Comparison of ENCODE assay signal across 11 mouse cellular contexts in the genomic region with DNA sequence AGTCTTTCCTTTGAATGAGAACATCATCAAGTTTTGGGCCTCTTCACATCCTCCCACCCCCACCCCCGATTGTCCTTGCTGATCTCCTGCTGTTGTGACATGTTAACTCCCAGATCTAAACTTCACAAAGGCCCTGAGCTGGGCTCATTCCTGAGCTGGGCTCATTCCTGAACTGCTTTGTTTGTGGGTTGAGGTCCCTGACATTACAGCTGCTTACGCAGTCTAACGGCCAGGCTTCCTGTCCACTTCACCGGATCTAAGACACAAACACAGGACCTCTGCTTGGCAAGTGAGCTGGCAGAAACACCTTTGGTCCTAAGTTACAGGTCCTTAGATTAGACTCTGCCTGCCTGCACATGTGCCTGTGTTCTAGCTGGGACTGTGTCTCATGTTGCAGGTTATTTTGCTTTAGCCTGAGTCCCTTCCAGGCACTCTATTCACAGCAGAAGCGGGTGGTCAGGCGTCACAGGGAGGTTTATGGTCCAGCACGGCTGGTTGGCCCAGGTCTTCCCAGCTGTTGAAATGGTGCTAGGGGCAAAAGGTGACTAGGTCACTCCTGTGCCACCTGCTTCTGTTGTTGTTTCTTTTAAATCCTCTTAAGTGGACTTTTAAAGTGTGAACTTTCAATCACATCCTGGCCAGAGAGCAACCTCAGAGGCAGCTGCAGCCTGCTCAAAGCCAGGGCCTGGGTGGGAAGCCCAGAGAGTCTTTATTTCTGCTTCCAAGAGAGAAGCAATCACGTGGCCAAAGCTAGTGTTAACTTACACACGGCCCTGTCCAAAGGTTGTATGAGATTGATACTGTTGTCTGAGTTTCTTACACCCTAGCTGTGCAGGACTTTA.
A peak's percentile ranks its signal among the peaks of the same experiment; 100 is the strongest.
DNase-seq lines count a peak whose midpoint lies in the region; ATAC-seq and TF ChIP-seq lines count a peak whose summit lies in the region.
"Had no signal": no experiment of that assay in that cellular context is flagged by ENCODE, and none has a peak within 500 bp of the region (broad histone marks: within the 10 kb centered on the region; RNA-seq: fewer than 3 reads in every experiment).

No protein-coding gene starts in this region.

- no peaks in the 10 kb centered on the region for H3K36me3 ChIP-seq in hindbrain, embryonic 10.5 days
- no peaks in the 10 kb centered on the region for H3K36me3 ChIP-seq in hindbrain, embryonic 16.5 days (ENCODE audit: control insufficient read depth, insufficient read depth, low read length)
- no peaks in the 10 kb centered on the region for H3K36me3 ChIP-seq in limb, embryonic 14.5 days (ENCODE audit: control insufficient read depth, insufficient read depth, low read length)
- H3K36me3 ChIP-seq in forebrain, embryonic 16.5 days (ENCODE audit: control insufficient read depth, insufficient read depth): no peaks in the 10 kb centered on the region
- H3K36me3 ChIP-seq: forebrain, embryonic 12.5 days had no signal

- H3K27me3 ChIP-seq in hindbrain, embryonic 10.5 days (ENCODE audit: insufficient read depth, poor library complexity, severe bottlenecking): peaks cover 9% of the 10 kb centered on the region; the same call in 1 of the 2 replicates
- no peaks in the 10 kb centered on the region for H3K27me3 ChIP-seq in hindbrain, embryonic 16.5 days (replicated peaks; ENCODE audit: control insufficient read depth, insufficient read depth, low read length)
- H3K27me3 ChIP-seq in limb, embryonic 14.5 days (ENCODE audit: control insufficient read depth, insufficient read depth, low read length): no peaks in the 10 kb centered on the region
- H3K27me3 ChIP-seq in forebrain, embryonic 16.5 days (replicated peaks; ENCODE audit: control insufficient read depth, insufficient read depth, low read length): peaks cover 16% of the 10 kb centered on the region

- H3K4me2 ChIP-seq in hindbrain, embryonic 16.5 days (ENCODE audit: low read length): no peak overlapping the region
- no peak overlapping the region for H3K4me2 ChIP-seq in limb, embryonic 14.5 days (replicated peaks; ENCODE audit: low read depth, low read length, severe bottlenecking)
- no peak overlapping the region for H3K4me2 ChIP-seq in forebrain, embryonic 16.5 days (ENCODE audit: low read length)
- H3K4me2 ChIP-seq: forebrain, embryonic 12.5 days had no signal

- DNase-seq in hindbrain, embryonic 10.5 days (ENCODE audit: low spot score): peak; percentile 41
- peak; percentile 46 for DNase-seq in embryo, embryonic 11 days
- peak; percentile 2 to 18 for DNase-seq in kidney, adult 8-10 months
- DNase-seq in limb, embryonic 14.5 days (ENCODE audit: low spot score): no peak
- DNase-seq in T-cell, adult 2 months (ENCODE audit: low spot score): no peak
- no peak for DNase-seq in heart, postnatal 25 days (ENCODE audit: low spot score)
- DNase-seq: cerebellum, postnatal 10 days had no signal

- intact Hi-C loops in heart, postnatal 25 days (cut with DNase I): no loop called here

- no peaks in the 10 kb centered on the region for H3K9me3 ChIP-seq in hindbrain, embryonic 10.5 days
- no peaks in the 10 kb centered on the region for H3K9me3 ChIP-seq in hindbrain, embryonic 16.5 days (ENCODE audit: control insufficient read depth, low read length)
- H3K9me3 ChIP-seq in limb, embryonic 14.5 days (ENCODE audit: control insufficient read depth, low read length): no peaks in the 10 kb centered on the region
- H3K9me3 ChIP-seq in forebrain, embryonic 16.5 days (ENCODE audit: control insufficient read depth, low read length): no peaks in the 10 kb centered on the region
- H3K9me3 ChIP-seq: forebrain, embryonic 12.5 days had no signal

- no peak for TF ChIP-seq POLR2A in limb, embryonic 14.5 days (IDR thresholded peaks at IDR 0.05; ENCODE audit: borderline replicate concordance, extremely low read depth, insufficient read depth, insufficient read length)

- H3K27ac ChIP-seq in hindbrain, embryonic 10.5 days: peak overlapping the region; percentile 67
- no peak overlapping the region for H3K27ac ChIP-seq in hindbrain, embryonic 16.5 days (ENCODE audit: low read depth, low read length)
- H3K27ac ChIP-seq in limb, embryonic 14.5 days (replicated peaks; ENCODE audit: low read depth, low read length): no peak overlapping the region
- H3K27ac ChIP-seq in forebrain, embryonic 16.5 days (ENCODE audit: low read length): no peak overlapping the region
- H3K27ac ChIP-seq: forebrain, embryonic 12.5 days had no signal

- peaks cover 21% of the 10 kb centered on the region for H3K4me1 ChIP-seq in hindbrain, embryonic 10.5 days (replicated peaks)
- no peaks in the 10 kb centered on the region for H3K4me1 ChIP-seq in hindbrain, embryonic 16.5 days (ENCODE audit: control insufficient read depth, insufficient read depth, low read depth, low read length)
- H3K4me1 ChIP-seq in limb, embryonic 14.5 days (ENCODE audit: control insufficient read depth, insufficient read depth, low read length): no peaks in the 10 kb centered on the region
- no peaks in the 10 kb centered on the region for H3K4me1 ChIP-seq in forebrain, embryonic 16.5 days (replicated peaks; ENCODE audit: control insufficient read depth, insufficient read depth, low read length)

- 13% methylated on average over 9 of the region's 9 CpGs for WGBS in hindbrain, embryonic 10.5 days
- WGBS in hindbrain, embryonic 16.5 days: 17% methylated on average over 9 of the region's 9 CpGs
- WGBS in limb, embryonic 14.5 days: 14% methylated on average over 9 of the region's 9 CpGs
- WGBS in forebrain, embryonic 16.5 days: 14% methylated on average over 9 of the region's 9 CpGs

- ATAC-seq in hindbrain, embryonic 16.5 days: no peak
- ATAC-seq in limb, embryonic 14.5 days (ENCODE audit: low FRiP score, low read depth): peak; percentile 26; the same call in 1 of the 2 replicates
- no peak for ATAC-seq in forebrain, embryonic 16.5 days
- ATAC-seq: Patski had no signal

- no peak overlapping the region for H3K9ac ChIP-seq in hindbrain, embryonic 16.5 days (ENCODE audit: low read depth, low read length)
- H3K9ac ChIP-seq in limb, embryonic 14.5 days (ENCODE audit: low read depth, low read length, severe bottlenecking): no peak overlapping the region
- no peak overlapping the region for H3K9ac ChIP-seq in forebrain, embryonic 16.5 days (replicated peaks; ENCODE audit: low read depth, low read length)
- H3K9ac ChIP-seq: forebrain, embryonic 12.5 days had no signal

- H3K4me3 ChIP-seq in hindbrain, embryonic 10.5 days: no peak overlapping the region
- H3K4me3 ChIP-seq in hindbrain, embryonic 16.5 days (ENCODE audit: low read length): no peak overlapping the region
- H3K4me3 ChIP-seq in limb, embryonic 14.5 days (replicated peaks; ENCODE audit: low read length): no peak overlapping the region
- no peak overlapping the region for H3K4me3 ChIP-seq in forebrain, embryonic 16.5 days (replicated peaks; ENCODE audit: low read length)
- H3K4me3 ChIP-seq: forebrain, embryonic 12.5 days had no signal

Comparison
In these comparisons a context has a peak if more than half of its experiments do, and no peak if none do; other contexts are left out.
1. DNase-seq: peak in hindbrain, embryonic 10.5 days (single experiment), embryo, embryonic 11 days (single experiment) and kidney, adult 8-10 months (2 of 2); none in limb, embryonic 14.5 days (single experiment), T-cell, adult 2 months (single experiment) and heart, postnatal 25 days (single experiment).